Mouse (Mus musculus): Measurements from ENCODE around the gene Ly6g6d.

Ly6g6d gene

DNA sequence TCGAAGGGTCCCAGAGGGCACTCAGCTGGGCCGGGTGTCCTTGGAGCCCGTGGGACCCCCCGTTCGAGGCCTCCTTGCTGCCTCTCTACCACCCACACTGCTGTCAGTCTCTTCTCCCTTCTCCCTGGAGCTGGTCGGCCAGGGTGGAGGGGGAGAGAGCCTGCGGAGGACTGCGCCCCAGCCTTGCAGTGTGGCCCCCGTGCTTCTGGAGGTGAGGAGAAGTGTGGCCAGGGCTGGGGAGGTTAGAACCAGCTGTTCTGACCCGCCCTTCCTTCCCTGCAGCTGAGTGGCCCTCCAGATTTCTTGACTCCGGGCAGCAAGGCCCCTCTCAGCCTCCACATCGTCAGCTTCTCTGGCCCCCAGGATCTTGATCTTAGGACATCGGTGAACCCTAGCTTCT, 53.6 kb downstream of the Ly6g6d start:
- no peak for DNase-seq (ENCODE audit: low read depth)

DNA sequence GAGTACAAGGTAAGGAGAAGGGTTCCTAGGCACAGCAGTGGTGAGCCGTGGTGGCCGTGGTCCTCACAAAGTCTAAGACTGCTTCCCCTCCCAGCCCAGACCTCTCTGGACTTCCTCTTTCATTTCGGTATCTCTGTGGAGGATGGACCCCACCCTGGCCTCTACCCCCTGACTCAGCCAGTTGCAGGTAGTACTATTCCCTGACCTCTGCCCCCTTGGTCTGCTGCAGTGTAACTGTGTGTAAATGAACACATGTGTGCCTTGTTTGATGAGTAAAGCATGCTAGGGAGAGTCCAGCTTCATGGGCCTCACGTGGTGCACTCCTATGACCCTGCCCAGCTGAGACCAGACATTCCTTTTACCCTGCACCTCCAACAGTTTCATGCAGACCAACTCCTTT, 54.1 kb downstream of the Ly6g6d start:
- DNase-seq (ENCODE audit: low read depth), result peak; percentile 46

DNA sequence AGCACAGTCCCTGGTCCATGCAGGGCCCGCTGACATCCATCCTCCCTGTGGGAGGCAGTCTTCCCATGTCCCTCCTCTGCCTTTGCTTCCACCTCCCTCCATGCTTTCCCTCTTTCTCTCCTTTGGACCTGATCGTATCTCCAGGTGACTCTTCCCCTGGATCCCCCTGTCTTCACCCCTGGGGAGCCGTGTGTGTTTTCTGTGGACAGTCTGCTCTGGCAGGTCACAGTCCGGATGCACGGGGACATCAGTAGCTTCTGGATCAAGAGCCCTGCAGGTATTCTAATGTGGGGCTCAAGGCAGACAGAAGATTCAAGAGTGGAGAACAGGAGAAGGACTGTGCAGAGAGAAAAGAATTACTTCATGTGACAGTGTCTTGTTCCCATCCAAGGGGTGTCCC, 54.6 kb downstream of the Ly6g6d start:
- DNase-seq (ENCODE audit: low read depth), result no peak

DNA sequence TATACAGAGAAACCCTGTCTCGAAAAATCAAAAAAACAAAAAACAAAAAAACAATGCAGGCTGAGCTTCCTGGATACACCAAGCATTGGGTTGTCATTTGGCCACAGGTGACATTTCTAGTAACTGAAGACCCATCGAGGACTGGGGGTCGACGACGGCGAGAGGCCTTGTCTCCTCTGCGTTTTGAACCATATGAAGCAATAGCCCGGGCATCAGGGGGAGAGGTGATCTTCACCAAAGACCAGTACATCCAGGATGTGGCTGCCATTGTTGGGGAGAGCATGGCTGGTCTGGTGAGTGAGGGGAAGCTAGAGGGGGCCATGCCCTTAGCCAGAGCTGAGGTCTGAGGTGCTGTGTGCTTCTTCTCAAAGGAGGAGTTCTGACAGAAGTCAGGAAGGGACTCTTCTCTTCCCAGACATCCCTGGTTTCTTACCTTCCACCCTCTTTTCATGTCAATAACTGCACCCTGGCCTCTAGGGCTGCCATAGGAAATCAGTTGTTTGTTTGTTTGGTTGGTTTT, 55.3 kb downstream of the Ly6g6d start:
- DNase-seq (ENCODE audit: low read depth), result no peak

GRCm38 (mm10) chr17:35021842-35022477, 55.9 kb downstream of the Ly6g6d start:
- DNase-seq (ENCODE audit: low read depth), result no peak

Data from NIH3T3 (cell line).